Mouse (Mus musculus): Measurements from ENCODE around the gene Pheta2.

The Pheta2 gene

GRCm38 (mm10) chr15:82338593-82339112 is at the start of gene Pheta2, which contains the start of the genes Naga and Smdt1:
Gene Pheta2 (plus strand): TSS chr15:82338942.
Gene Naga (minus strand): TSS chr15:82338925.
Gene Smdt1 (plus strand): TSS chr15:82338959.
- TF ChIP-seq GATA4 (IDR thresholded peaks at IDR 0.05; ENCODE audit: insufficient replicate concordance, low read length), result no peak

GRCm38 (mm10) chr15:82290252-82290651 is 48.5 kb upstream of the Pheta2 start:
- no peak for TF ChIP-seq GATA4 (IDR thresholded peaks at IDR 0.05; ENCODE audit: insufficient replicate concordance, low read length)

GRCm38 (mm10) chr15:82292851-82293250 is 45.9 kb upstream of the Pheta2 start:
- TF ChIP-seq GATA4 (IDR thresholded peaks at IDR 0.05; ENCODE audit: insufficient replicate concordance, low read length), result no peak

- TF ChIP-seq GATA4 (IDR thresholded peaks at IDR 0.05; ENCODE audit: insufficient replicate concordance, low read length), result no peak
These were observed 45.5 kb upstream of the Pheta2 start for GRCm38 (mm10) chr15:82293271-82293711.

GRCm38 (mm10) chr15:82294059-82294458 is 44.7 kb upstream of the Pheta2 start:
- TF ChIP-seq GATA4 (IDR thresholded peaks at IDR 0.05; ENCODE audit: insufficient replicate concordance, low read length), result no peak

- no peak for TF ChIP-seq GATA4 (IDR thresholded peaks at IDR 0.05; ENCODE audit: insufficient replicate concordance, low read length)
These were observed 39.8 kb upstream of the Pheta2 start, which contains the start of gene Wbp2nl for GRCm38 (mm10) chr15:82298764-82299561. Gene Wbp2nl (plus strand): TSS chr15:82298954.

- TF ChIP-seq GATA4 (IDR thresholded peaks at IDR 0.05; ENCODE audit: insufficient replicate concordance, low read length), result no peak
These were observed 31.6 kb upstream of the Pheta2 start for GRCm38 (mm10) chr15:82307107-82307506.

- TF ChIP-seq GATA4 (IDR thresholded peaks at IDR 0.05; ENCODE audit: insufficient replicate concordance, low read length), result no peak
These were observed 30.3 kb upstream of the Pheta2 start for GRCm38 (mm10) chr15:82308416-82308815.

- no peak for TF ChIP-seq GATA4 (IDR thresholded peaks at IDR 0.05; ENCODE audit: insufficient replicate concordance, low read length)
These were observed 20.9 kb upstream of the Pheta2 start for GRCm38 (mm10) chr15:82317839-82318238.

GRCm38 (mm10) chr15:82319613-82320012 is 19.1 kb upstream of the Pheta2 start:
- TF ChIP-seq GATA4 (IDR thresholded peaks at IDR 0.05; ENCODE audit: insufficient replicate concordance, low read length), result no peak

GRCm38 (mm10) chr15:82322195-82322594 is 16.5 kb upstream of the Pheta2 start:
- TF ChIP-seq GATA4 (IDR thresholded peaks at IDR 0.05; ENCODE audit: insufficient replicate concordance, low read length), result no peak

- no peak for TF ChIP-seq GATA4 (IDR thresholded peaks at IDR 0.05; ENCODE audit: insufficient replicate concordance, low read length)
These were observed 13.4 kb upstream of the Pheta2 start for GRCm38 (mm10) chr15:82325382-82325781.

GRCm38 (mm10) chr15:82335194-82335593 is 3.5 kb upstream of the Pheta2 start:
- no peak for TF ChIP-seq GATA4 (IDR thresholded peaks at IDR 0.05; ENCODE audit: insufficient replicate concordance, low read length)

- TF ChIP-seq GATA4 (IDR thresholded peaks at IDR 0.05; ENCODE audit: insufficient replicate concordance, low read length), result no peak
These were observed 2.1 kb upstream of the Pheta2 start for GRCm38 (mm10) chr15:82336629-82337028.

- TF ChIP-seq GATA4 (IDR thresholded peaks at IDR 0.05; ENCODE audit: insufficient replicate concordance, low read length), result no peak
These were observed 867 bp upstream of the Pheta2 start for GRCm38 (mm10) chr15:82337875-82338274.

GRCm38 (mm10) chr15:82339150-82339549 is 408 bp downstream of the Pheta2 start:
- no peak for TF ChIP-seq GATA4 (IDR thresholded peaks at IDR 0.05; ENCODE audit: insufficient replicate concordance, low read length)
